Mouse (Mus musculus) C2C12 (cell line): ENCODE results near the gene Arhgap31.

Experiments
- CTCF ChIP-seq: IDR thresholded peaks from one replicate; pipeline ENCODE4 v1.5.1; 2011; ENCODE audit not compliant: control insufficient read depth, insufficient read depth, insufficient read length
- FOSL1 ChIP-seq: IDR thresholded peaks from one replicate; pipeline ENCODE4 v1.8.0; 2011; ENCODE audit warnings: mild to moderate bottlenecking, low read length; ENCODE audit not compliant: poor library complexity, insufficient read depth, severe bottlenecking
- MAX ChIP-seq: IDR thresholded peaks from one replicate; pipeline ENCODE4 v1.6.1; 2011; ENCODE audit warnings: mild to moderate bottlenecking, control low read depth
- MYOD1 ChIP-seq: IDR thresholded peaks from one replicate; pipeline ENCODE4 v1.6.1; 2011; ENCODE audit warnings: low read depth; ENCODE audit not compliant: control insufficient read depth, insufficient read length
- MYOG ChIP-seq: IDR thresholded peaks from one replicate; pipeline ENCODE4 v1.6.1; 2011; ENCODE audit not compliant: control insufficient read depth, insufficient read length; ENCODE audit errors: extremely low read depth
- USF1 ChIP-seq: IDR thresholded peaks from one replicate; pipeline ENCODE4 v1.6.1; 2011; ENCODE audit warnings: low read depth, mild to moderate bottlenecking, control low read depth, moderate library complexity

- no peak for TF ChIP-seq MYOD1
- no peak for TF ChIP-seq CTCF
- no peak for TF ChIP-seq FOSL1
- TF ChIP-seq MYOG = no peak
- TF ChIP-seq MAX = no peak
- TF ChIP-seq USF1 = no peak
Measured at GRCm38 (mm10) chr16:38708962-38709520, 4.0 kb downstream of the Arhgap31 start.
